Mouse (Mus musculus): ENCODE results near the gene Map6d1. TPM values are rescaled to one million over a fixed set of nuclear protein-coding genes. Genes with fewer than 3 reads are reported as not detected.

Map6d1 gene
- total RNA-seq (2023) = not detected in 2 replicates

DNA sequence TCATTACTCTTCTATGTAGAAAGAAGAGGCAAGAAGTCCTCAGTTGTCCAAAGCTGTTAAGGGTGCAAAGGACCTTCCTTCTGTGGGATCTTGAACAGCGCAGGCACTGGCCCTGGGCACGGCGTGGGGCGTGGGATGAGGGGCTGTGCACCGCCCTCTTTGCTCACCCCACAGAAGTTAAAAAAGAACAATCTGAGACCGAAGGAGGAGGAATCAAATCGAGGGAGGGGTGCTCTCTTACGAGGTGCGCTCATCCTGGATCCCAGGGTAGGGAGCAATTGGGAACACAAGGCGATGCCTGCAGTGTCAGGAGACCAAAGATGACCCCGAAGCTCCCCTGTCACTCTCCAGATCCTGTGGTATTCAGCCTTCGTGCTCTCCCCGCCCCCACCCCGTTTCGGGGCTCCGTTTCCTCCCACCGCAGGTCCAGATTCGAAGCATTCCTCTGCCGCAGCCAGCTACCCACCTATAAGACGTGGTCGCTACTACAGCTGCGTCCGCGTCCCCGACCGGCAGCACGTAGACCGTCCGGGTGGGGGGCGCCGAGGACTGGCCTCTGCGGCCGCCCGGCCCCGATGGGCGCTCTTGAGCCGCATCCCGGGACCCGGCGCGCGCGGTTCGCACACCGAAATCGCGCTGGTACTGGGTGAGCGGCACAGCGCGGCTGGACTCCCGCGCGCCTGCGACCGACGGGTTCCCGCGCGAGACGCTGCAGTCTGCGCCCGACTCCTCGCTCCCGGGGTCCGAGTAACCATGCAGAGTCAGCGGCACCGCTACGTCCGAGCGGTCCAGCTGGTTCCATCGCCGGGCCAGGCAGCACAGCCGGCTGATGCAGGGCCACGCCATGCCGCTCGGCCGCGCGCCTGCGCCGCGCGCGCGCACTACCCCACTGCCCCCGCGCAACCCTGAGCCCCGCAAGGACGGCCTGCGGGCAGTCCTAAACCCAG lies at the start of gene Map6d1:
TSS of gene Map6d1 (minus strand) at position 891 of the 947 bp plus-strand sequence.

Other genes with a start within 250 kb of the Map6d1 start
- gene Klhl24, start 143.8 kb downstream of the Map6d1 start, total RNA-seq (2023) = 165 and 195 TPM in 2 replicates
- 25.6 and 32.9 TPM in 2 replicates for gene Yeats2, start 100.3 kb downstream of the Map6d1 start, total RNA-seq (2023)
- gene Parl, start 61.0 kb upstream of the Map6d1 start, total RNA-seq (2023) = 54.3 and 78.8 TPM in 2 replicates
- 1.8 and 2.5 TPM in 2 replicates for gene Cyp2ab1, start 84.0 kb upstream of the Map6d1 start, total RNA-seq (2023)
- 74.2 and 90.9 TPM in 2 replicates for gene Abcc5, start 185.0 kb upstream of the Map6d1 start, total RNA-seq (2023)